Mouse (Mus musculus): ENCODE data around the gene Hoxb6. TPM values are rescaled to one million over a fixed set of nuclear protein-coding genes. Genes with fewer than 3 reads are reported as not detected.

The Hoxb6 gene
- total RNA-seq, 1 experiment: 0.22 TPM

DNA sequence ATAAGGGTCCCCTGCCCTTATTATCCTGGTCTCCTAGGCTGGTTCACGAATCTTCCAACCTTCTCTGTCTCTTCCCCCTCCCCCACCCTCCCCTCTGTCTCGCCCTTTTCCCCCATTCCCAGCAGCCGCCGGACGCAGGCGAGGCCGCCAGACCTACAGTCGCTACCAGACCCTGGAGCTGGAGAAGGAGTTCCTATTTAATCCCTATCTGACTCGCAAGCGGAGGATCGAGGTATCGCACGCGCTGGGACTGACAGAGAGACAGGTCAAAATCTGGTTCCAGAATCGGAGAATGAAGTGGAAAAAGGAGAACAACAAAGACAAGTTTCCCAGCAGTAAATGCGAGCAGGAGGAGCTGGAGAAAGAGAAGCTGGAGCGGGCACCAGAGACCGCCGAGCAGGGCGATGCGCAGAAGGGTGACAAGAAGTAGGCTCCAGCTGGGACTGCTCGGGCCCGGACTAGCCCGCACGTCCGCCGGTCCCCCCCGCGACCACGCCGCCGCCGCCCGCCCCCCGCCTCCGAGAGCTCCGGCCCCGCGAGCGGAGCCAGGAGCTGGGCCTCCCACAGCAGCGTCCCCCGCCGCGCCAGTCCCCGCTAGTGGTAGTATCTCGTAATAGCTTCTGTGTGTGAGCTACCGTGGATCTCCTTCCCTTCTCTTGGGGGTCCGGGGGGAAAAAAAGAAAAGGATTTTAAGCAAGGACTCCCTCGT is 8.1 kb upstream of the Hoxb6 start:
- in situ Hi-C loops (cut with MboI; ENCODE audit: low sequenced_read_pairs in 2 of 2, unreplicated experiment in 2 of 2): loop anchor here (5.0 to 25.0 kb wide), 3 partner anchors 43 to 578 kb away; no protein-coding TSS in a partner anchor
- Histone ChIP-seq H3K36me3 (ENCODE audit: control insufficient read depth, insufficient read depth, low read length, poor library complexity, severe bottlenecking) (no peaks in the 10 kb centered on the region), H3K4me3 (ENCODE audit: insufficient read depth in 1 of 2, low read depth in 1 of 2, low read length in 2 of 2, poor library complexity in 1 of 2, severe bottlenecking in 1 of 2) (peak overlapping the region in 1 of 2 experiments; percentile 17; a peak in 1 of 4 replicates), H3K27ac (ENCODE audit: insufficient read depth, low read depth, low read length, poor library complexity, severe bottlenecking) (no peak overlapping the region), H3K4me1 (ENCODE audit: control insufficient read depth in 2 of 2, insufficient read depth in 2 of 2, low read length in 2 of 2, poor library complexity in 1 of 2) (peaks cover 0 to 9% of the 10 kb centered on the region in 2 experiments; a peak in 1 of 4 replicates), H3K9me3 (ENCODE audit: control insufficient read depth, insufficient read depth, low read depth, low read length) (no peaks in the 10 kb centered on the region), H3K9ac (ENCODE audit: insufficient read depth, low read depth, low read length, poor library complexity, severe bottlenecking) (no peak overlapping the region)
- no peak for TF ChIP-seq MAFK (IDR thresholded peaks at IDR 0.05; ENCODE audit: insufficient read depth, low read depth, low read length)
- no peak for TF ChIP-seq CHD2 (IDR thresholded peaks at IDR 0.05; ENCODE audit: low read depth, low read length)
- no peak for TF ChIP-seq HCFC1 (IDR thresholded peaks at IDR 0.05; ENCODE audit: borderline replicate concordance, insufficient read depth, low read length)
- TF ChIP-seq ZNF384 (IDR thresholded peaks at IDR 0.05; ENCODE audit: low read depth, low read length): no peak
- no peak for TF ChIP-seq ZC3H11A (IDR thresholded peaks at IDR 0.05; ENCODE audit: borderline replicate concordance, low read depth, low read length)
- DNase-seq (ENCODE audit: low read depth, low spot score): no peak

DNA sequence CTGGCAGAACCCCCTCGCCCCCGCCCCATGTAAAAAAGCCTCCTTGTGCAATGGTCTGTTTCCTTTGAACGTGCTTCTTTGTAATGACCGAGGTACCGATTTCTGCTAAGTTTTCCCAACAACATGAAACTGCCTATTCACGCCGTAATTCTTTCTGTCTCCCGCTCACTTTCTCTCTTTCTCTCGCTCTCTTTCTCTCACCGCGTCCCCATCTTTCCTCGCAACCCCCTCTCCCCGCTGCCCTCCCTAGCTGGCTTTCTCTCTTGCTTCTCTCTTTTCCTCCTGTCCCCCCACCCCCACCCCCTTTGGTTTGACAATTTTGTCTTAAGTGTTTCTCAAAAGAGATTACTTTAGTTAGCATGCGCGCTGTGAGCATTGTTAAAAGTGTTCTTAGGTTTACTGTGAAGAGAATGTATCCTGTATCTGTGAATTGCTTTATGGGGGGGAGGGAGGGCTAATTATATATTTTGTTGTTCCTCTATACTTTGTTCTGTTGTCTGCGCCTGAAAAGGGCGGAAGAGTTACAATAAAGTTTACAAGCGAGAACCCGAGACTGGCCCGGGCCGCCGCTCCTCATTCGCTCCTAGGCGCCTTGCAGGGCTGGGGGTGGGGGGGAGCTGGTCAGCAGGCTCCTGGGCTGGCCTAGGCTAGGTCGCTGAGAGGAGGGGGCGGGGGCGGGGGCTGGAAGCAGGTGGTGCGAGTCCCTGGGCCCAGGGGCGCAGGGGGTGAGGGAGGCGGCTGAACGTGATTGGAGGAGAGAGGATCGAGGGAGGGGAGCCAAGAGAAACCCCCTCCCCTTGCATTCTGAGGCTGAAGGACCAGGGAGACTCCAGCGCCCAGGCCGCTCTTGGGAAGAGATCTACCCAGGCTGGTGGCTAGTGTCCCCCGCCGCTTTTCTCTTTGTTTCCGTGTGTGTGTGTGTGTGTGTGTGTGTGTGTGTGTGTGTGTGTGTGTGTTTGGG is 7.2 kb upstream of the Hoxb6 start:
- DNase-seq (ENCODE audit: low read depth, low spot score): no peak
- H3K4me3 ChIP-seq (ENCODE audit: insufficient read depth in 1 of 2, low read depth in 1 of 2, low read length in 2 of 2, poor library complexity in 1 of 2, severe bottlenecking in 1 of 2): 0 out of 4 replicates have a peak overlapping the region, but pooled peaks of 1 of the 2 experiments have one; percentile 17
- in situ Hi-C loops (cut with MboI; ENCODE audit: low sequenced_read_pairs in 2 of 2, unreplicated experiment in 2 of 2): loop anchor here (5.0 to 25.0 kb wide), 3 partner anchors 42 to 577 kb away; no protein-coding TSS in a partner anchor

DNA sequence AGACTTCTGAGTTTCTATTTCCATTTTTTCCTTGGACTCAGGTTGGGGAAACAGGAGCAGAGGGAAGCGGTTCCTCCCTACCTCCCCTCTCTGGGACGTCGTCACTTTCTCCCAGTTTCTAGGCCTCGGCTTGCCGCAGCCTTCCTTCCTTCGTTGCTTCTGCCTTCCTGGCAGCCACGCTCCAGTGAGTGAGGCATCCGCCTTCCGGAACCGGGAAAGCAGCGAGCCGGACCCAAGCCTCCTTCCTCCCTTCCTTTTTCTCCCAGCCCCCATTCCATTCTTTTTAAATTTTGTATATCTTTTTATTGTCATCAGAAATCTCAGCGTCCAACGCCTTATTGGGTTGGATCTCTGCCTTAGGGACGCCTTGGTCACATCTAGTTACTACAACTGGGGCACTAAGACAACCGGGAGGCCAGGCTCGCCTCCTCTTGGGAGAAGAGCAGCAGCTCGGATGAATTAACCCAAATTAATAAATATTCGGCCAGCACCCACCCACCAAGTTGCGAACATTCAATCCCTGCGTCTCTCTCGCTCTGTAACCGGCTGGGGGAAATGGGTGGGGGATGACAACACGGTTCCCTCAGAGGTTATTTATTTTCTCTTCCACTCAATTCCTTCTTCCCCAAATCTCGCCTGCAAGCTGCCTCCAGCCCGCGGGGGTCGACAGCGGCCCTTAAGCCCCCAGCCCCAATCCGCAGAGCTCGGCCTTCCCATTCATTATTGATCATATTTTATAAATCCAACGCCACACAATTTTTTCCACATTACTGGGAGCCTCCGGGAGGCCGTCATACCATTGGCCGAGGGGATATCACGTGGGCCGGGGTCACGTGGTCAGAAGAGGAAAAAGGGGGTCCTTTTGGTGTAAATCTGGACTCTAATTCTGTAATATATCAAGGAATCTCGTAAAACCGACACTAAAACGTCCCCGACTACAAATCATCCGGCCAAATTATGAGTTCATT is 6.2 kb upstream of the Hoxb6 start, which contains the start of gene Hoxb7:
Gene Hoxb7, plus strand, starts transcription at position 853 of the 968 bp plus-strand sequence.
- no peak within 1 kb of the TSS for H3K27ac ChIP-seq (ENCODE audit: insufficient read depth, low read depth, low read length, poor library complexity, severe bottlenecking)
- peak within 1 kb of the TSS; percentile 25 to 67 for H3K4me3 ChIP-seq (ENCODE audit: insufficient read depth in 1 of 2, low read depth in 1 of 2, low read length in 2 of 2, poor library complexity in 1 of 2, severe bottlenecking in 1 of 2)
- DNase-seq (ENCODE audit: low read depth, low spot score): no peak
- no peak within 1 kb of the TSS for H3K9ac ChIP-seq (ENCODE audit: insufficient read depth, low read depth, low read length, poor library complexity, severe bottlenecking)
- in situ Hi-C loops (cut with MboI; ENCODE audit: low sequenced_read_pairs in 2 of 2, unreplicated experiment in 2 of 2): loop anchor here in 1 of 2 experiments (10.0 to 25.0 kb wide), 2 partner anchors 49 to 576 kb away; no protein-coding TSS in a partner anchor
- no peaks in the 10 kb centered on the region for H3K9me3 ChIP-seq (ENCODE audit: control insufficient read depth, insufficient read depth, low read depth, low read length)
- no peaks in the 10 kb centered on the region for H3K36me3 ChIP-seq (ENCODE audit: control insufficient read depth, insufficient read depth, low read length, poor library complexity, severe bottlenecking)
- TF ChIP-seq MAFK (IDR thresholded peaks at IDR 0.05; ENCODE audit: insufficient read depth, low read depth, low read length) (no peak), ZNF384 (IDR thresholded peaks at IDR 0.05; ENCODE audit: low read depth, low read length) (no peak), CHD2 (IDR thresholded peaks at IDR 0.05; ENCODE audit: low read depth, low read length) (no peak), ZC3H11A (IDR thresholded peaks at IDR 0.05; ENCODE audit: borderline replicate concordance, low read depth, low read length) (no peak), HCFC1 (IDR thresholded peaks at IDR 0.05; ENCODE audit: borderline replicate concordance, insufficient read depth, low read length) (no peak)
- peaks cover 0 to 9% of the 10 kb centered on the region in 2 experiments; a peak in 1 of 4 replicates for H3K4me1 ChIP-seq (ENCODE audit: control insufficient read depth in 2 of 2, insufficient read depth in 2 of 2, low read length in 2 of 2, poor library complexity in 1 of 2)

More for the DNA sequence above, 7.2 kb upstream of the Hoxb6 start:
- Histone ChIP-seq H3K9me3 (ENCODE audit: control insufficient read depth, insufficient read depth, low read depth, low read length) (no peaks in the 10 kb centered on the region), H3K27ac (ENCODE audit: insufficient read depth, low read depth, low read length, poor library complexity, severe bottlenecking) (no peak overlapping the region), H3K36me3 (ENCODE audit: control insufficient read depth, insufficient read depth, low read length, poor library complexity, severe bottlenecking) (no peaks in the 10 kb centered on the region), H3K9ac (ENCODE audit: insufficient read depth, low read depth, low read length, poor library complexity, severe bottlenecking) (no peak overlapping the region), H3K4me1 (ENCODE audit: control insufficient read depth in 2 of 2, insufficient read depth in 2 of 2, low read length in 2 of 2, poor library complexity in 1 of 2) (peaks cover 0 to 9% of the 10 kb centered on the region in 2 experiments; a peak in 1 of 4 replicates)
- no peak for TF ChIP-seq HCFC1 (IDR thresholded peaks at IDR 0.05; ENCODE audit: borderline replicate concordance, insufficient read depth, low read length)
- no peak for TF ChIP-seq ZC3H11A (IDR thresholded peaks at IDR 0.05; ENCODE audit: borderline replicate concordance, low read depth, low read length)
- TF ChIP-seq MAFK (IDR thresholded peaks at IDR 0.05; ENCODE audit: insufficient read depth, low read depth, low read length): no peak
- TF ChIP-seq CHD2 (IDR thresholded peaks at IDR 0.05; ENCODE audit: low read depth, low read length): no peak
- no peak for TF ChIP-seq ZNF384 (IDR thresholded peaks at IDR 0.05; ENCODE audit: low read depth, low read length)
